Mouse (Mus musculus) mouse trophoblast stem cell (cell line): ENCODE measurements at regions not wholly inside any gene's neighbourhood (a gene's known extent, or its start where the extent isn't known, plus 50 kb on each side); places are given as distances from the start of the nearest gene placed in this dataset.
"Not testable (repeated sequence)": the region's sequence is repeated elsewhere in the genome, so short reads cannot be mapped to it uniquely, and the experiment has no call there.

Experiments
- in situ Hi-C, 2 experiments: fragments of 300-500 bp; cut with MseI, MboI; formaldehyde crosslinking; loops; 2 replicates in 1 of 2; 3 replicates in 1 of 2; pipeline ENCODE4 v1.15.1; 2025

- in situ Hi-C loops = no loop called here
These were observed 209.0 kb upstream of the Tsc22d2 start for GRCm38 (mm10) chr3:58205526-58205925.

- in situ Hi-C loops = no loop called here
These were observed 207.6 kb upstream of the Tsc22d2 start for GRCm38 (mm10) chr3:58206776-58207398.

- in situ Hi-C loops = no loop called here
These were observed 203.5 kb upstream of the Tsc22d2 start for GRCm38 (mm10) chr3:58211016-58211415.

- in situ Hi-C loops = no loop called here
These were observed 189.8 kb upstream of the Tsc22d2 start for GRCm38 (mm10) chr3:58224696-58225095.

DNA sequence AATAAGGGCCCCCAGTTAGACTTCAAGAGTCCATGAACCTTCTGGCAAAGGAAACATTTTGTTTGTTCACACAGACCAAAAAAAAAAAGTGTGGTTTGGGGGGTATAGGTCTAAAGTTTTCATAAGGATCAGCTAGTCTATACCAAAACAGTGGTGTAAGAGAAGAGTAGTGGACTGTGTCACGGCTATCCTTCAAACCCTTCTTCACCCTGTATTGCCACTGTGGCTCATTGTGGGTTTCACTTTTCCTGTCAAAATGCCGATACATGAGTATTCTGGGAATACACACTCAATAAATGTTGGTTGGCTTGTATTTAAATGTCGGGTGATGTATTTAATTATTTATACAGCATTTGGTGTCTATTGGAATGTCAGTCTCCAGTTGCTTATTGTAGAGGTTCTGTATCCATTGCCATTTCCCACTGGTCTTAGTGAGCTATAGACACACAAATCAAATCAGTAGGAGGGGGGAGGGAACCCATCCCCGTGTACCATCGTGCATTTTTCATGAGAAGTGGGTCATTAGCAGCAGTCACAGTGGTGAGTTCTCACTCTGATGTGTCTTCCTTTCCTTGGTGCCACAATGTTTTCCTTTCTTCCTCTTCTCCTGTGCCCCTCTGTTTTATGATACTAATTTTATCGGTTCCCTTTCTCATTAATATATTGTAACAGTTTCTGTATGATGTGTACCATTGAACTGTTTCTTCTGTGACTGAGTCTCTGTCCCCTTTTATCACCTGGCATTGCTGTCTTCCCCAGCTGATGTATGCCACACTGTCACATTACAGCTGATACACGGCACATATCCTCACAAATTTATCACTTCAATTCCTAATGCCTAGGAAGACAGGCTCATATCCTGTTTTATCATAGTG lies 187.8 kb upstream of the Tsc22d2 start:
- in situ Hi-C loops = no loop called here

DNA sequence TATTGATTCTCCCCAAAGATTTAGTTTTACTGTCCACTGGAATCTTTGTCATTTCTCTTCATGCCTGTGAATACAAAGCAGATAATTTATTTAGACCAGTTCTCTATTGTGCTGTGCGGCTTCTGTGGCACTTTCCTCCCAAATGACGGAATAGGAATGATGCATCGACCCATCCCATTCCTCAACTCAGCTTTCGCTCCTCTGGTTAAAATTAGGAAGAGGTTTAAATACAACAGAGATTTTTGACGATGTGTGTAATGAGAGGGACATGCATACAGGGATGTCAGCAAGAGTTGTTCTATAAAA lies 187.2 kb upstream of the Tsc22d2 start:
- in situ Hi-C loops = no loop called here

DNA sequence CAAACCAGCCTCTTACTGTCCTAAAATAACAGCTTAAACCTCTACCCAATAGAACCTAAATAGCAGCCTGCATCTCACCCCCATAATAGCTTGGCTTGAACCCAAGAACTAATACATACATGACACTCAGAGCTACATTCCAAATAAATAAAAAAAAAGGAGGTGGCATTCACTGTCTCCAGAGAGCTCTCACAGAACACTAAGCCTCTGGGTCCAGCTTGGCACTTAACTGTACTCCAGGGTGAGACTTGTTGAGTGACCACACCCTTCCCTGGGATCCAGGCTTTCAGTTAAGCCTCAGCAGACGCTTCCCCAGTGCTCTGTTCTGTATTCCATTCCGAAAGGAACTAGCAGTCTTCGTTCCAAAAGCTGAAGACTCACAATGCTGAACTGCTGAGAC lies 186.3 kb upstream of the Tsc22d2 start:
- in situ Hi-C loops = no loop called here

DNA sequence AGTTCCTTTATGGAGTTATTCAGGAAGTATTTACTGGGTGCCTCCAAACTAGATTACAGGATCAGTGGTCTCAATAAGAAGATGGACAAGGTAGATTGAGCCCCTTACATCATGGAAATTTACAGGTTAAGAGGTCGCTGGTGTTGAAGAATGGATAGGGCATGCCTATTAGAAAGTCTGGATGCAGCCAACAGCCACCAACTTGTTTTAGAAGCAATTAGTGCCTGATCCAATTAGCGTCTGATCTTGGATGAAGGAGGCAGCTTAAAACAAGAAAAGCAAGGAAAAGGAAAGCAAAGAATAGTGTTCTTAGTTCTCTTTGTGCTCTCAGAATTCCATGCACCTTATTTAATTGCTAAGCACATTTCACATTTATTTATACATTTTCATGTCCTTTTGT lies 182.8 kb upstream of the Tsc22d2 start:
- in situ Hi-C loops = no loop called here

- in situ Hi-C loops = no loop called here
These were observed 181.2 kb upstream of the Tsc22d2 start for GRCm38 (mm10) chr3:58233296-58233695.

DNA sequence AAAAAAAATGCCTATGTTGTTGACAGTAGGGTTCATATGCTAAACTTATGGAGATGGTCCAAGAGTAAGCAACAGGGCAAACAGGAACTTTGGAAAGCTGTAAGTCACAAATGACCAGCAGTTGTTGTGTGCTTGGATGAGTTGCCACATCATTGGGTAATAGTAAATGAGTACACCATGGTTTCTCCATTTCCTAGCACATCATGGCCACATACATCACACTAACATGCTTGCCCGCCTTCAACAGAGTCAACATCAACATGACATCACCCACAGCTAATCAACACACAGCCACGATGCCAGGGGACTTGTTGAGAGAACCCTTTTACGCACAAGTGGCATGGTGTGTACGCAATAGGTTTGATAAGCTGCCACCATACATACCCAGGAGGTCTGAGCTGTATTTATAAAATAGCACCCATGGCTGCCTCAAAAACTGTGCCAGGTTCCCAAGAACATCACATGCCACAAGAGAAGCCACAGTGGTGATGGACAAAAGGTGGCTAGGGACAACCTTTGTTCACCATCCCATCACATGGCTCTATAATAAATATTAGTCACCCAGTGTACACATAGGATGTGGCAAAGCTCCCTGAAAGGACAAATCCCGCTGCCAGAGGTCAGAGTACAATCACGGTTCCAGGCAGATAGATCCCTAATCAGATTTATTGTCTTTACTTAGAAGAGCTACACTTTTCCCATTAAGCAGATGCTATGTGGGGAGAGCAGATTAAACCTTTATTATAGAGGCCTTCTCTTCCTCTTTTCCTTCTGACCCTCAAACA lies 179.5 kb upstream of the Tsc22d2 start:
- in situ Hi-C loops = no loop called here

- in situ Hi-C loops = no loop called here
These were observed 176.4 kb upstream of the Tsc22d2 start for GRCm38 (mm10) chr3:58238111-58238510.

DNA sequence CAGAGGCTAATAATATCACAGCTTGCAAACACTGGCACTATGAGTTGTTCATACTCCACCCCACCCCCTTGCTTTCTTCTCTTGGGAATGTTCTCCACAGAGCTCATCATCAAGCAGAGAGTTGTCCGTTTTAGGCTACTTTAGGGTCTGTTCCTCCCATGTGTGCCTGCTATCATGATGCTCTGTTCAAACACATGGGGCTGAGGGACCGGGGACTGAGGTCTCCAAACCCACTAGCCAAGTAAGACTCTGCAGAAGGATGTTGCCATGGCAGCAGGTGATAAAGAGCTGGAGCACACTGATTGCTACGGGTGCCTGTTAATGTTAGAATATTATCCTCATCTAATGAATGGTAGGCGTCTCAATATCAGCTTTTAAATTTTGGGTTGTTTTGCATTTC lies 173.7 kb upstream of the Tsc22d2 start:
- in situ Hi-C loops = no loop called here

- in situ Hi-C loops = no loop called here
These were observed 169.2 kb upstream of the Tsc22d2 start for GRCm38 (mm10) chr3:58245361-58245760.

DNA sequence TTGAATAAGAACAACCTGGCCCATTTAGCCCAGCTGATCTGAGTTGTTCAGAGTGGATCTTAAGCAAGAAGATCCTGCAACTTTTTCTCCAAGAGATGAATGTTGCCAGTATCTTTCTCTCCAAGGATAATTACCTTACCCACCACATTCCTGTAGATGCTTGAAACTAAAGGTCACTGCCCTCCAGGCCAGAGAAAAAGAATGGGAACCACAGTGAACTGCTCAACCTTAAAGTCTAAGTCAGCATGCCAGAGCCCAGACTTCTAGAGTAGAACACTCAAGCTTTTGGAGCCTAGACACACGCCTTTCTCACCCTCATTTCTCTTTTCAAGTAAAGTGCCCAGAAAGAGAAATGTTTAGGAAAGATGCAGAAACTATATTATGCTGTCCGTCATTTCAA lies 166.5 kb upstream of the Tsc22d2 start:
- in situ Hi-C loops = no loop called here

GRCm38 (mm10) chr3:58253942-58254341 lies 160.6 kb upstream of the Tsc22d2 start:
- in situ Hi-C loops = no loop called here

GRCm38 (mm10) chr3:58267606-58268325 lies 146.7 kb upstream of the Tsc22d2 start:
- in situ Hi-C loops = no loop called here

DNA sequence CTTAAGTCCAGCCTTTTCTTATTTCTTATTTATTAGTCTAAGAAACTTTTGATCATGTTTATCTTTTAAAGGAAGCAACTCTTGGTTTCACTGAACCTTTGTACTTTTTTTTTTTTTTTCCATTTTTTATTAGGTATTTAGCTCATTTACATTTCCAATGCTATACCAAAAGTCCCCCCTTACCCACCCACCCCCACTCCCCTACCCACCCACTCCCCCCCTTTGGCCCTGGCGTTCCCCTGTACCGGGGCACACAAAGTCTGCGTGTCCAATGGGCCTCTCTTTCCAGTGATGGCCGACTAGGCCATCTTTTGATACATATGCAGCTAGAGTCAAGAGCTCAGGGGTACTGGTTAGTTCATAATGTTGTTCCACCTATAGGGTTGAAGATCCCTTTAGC lies 143.1 kb upstream of the Tsc22d2 start:
- in situ Hi-C loops = not testable (repeated sequence)

DNA sequence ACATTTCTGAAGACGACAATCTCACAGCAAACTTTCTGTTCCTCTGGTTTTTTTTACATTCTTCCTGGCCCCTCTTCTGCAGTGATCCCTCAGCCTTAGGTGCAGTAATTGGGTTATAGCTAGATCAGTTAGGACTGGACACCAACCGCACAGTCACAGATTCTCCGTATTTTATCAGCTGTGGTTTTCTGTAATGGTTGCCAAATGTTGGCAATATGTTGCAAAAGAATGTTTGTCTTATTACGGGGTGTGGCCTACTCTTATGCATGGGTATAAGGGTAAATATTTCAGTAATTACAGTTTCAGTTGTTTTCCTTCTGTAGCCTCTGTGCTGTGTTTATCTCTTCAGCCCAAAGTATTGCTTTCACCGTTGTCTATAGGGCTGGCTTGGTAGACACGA lies 133.2 kb upstream of the Tsc22d2 start:
- in situ Hi-C loops = no loop called here

DNA sequence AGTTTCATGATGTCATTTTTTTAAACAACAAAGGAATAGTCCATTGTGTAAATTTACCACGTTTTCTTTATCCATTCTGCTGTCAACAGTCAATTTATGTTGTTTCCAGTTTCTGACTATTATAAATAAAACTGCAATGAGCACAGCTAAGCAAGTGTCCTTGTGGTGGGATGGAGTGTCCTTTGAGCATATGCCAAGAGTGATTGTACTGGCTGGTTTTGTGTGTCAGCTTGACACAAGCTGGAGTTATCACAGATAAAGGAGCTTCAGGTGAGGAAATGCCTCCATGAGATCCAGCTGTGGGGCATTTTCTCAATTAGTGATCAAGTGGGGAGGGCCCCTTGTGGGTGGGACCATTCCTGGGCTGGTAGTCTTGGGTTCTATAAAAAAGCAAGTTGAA lies 130.1 kb upstream of the Tsc22d2 start:
- in situ Hi-C loops = not testable (repeated sequence)

- in situ Hi-C loops = no loop called here
These were observed 118.7 kb upstream of the Tsc22d2 start for GRCm38 (mm10) chr3:58295810-58296209.

GRCm38 (mm10) chr3:58300213-58300612 lies 114.3 kb upstream of the Tsc22d2 start:
- in situ Hi-C loops = no loop called here
